Mouse (Mus musculus) embryo, embryonic 11.5 days (tissue): Measurements from ENCODE around the gene Scp2.
"Not testable (repeated sequence)": the region's sequence is repeated elsewhere in the genome, so short reads cannot be mapped to it uniquely, and the experiment has no call there.

Experiments
- DNase-seq: peaks from one replicate; pipeline ENCODE4 v3.0.0-alpha.2; 2012; ENCODE audit warnings: low read depth, low spot score

Scp2 gene

GRCm38 (mm10) chr4:108144880-108145279 is at the start of gene Scp2:
Gene Scp2, minus strand, starts transcription at chr4:108144998.
- no peak for DNase-seq

GRCm38 (mm10) chr4:108192821-108193323 is 48.1 kb upstream of the Scp2 start:
- DNase-seq: no peak

GRCm38 (mm10) chr4:108182278-108182677 is 37.5 kb upstream of the Scp2 start:
- DNase-seq: no peak

GRCm38 (mm10) chr4:108168056-108168455 is 23.3 kb upstream of the Scp2 start:
- no peak for DNase-seq

- DNase-seq: no peak
These were observed 22.1 kb upstream of the Scp2 start for GRCm38 (mm10) chr4:108166874-108167273.

- peak; percentile 32 for DNase-seq
These were observed 20.5 kb upstream of the Scp2 start, which contains the start of gene Echdc2 for GRCm38 (mm10) chr4:108165152-108165895. Gene Echdc2, plus strand, starts transcription at chr4:108165437.

- DNase-seq: no peak
These were observed 18.5 kb upstream of the Scp2 start for GRCm38 (mm10) chr4:108163291-108163690.

- DNase-seq: no peak
These were observed 17.1 kb upstream of the Scp2 start for GRCm38 (mm10) chr4:108161936-108162335.

- DNase-seq: not testable (repeated sequence)
These were observed 10.3 kb upstream of the Scp2 start for GRCm38 (mm10) chr4:108155141-108155540.

GRCm38 (mm10) chr4:108145554-108145953 is 756 bp upstream of the Scp2 start:
- not testable (repeated sequence) for DNase-seq

- DNase-seq: no peak
These were observed 1.0 kb downstream of the Scp2 start for GRCm38 (mm10) chr4:108143778-108144177.

GRCm38 (mm10) chr4:108143178-108143577 is 1.6 kb downstream of the Scp2 start:
- not testable (repeated sequence) for DNase-seq

- DNase-seq: no peak
These were observed 7.9 kb downstream of the Scp2 start for GRCm38 (mm10) chr4:108136938-108137337.

GRCm38 (mm10) chr4:108130452-108130851 is 14.3 kb downstream of the Scp2 start:
- DNase-seq: no peak

GRCm38 (mm10) chr4:108128339-108128738 is 16.5 kb downstream of the Scp2 start:
- DNase-seq: no peak

- DNase-seq: no peak
These were observed 17.3 kb downstream of the Scp2 start for GRCm38 (mm10) chr4:108127516-108127915.

GRCm38 (mm10) chr4:108126260-108126659 is 18.5 kb downstream of the Scp2 start:
- DNase-seq: no peak

- no peak for DNase-seq
These were observed 20.7 kb downstream of the Scp2 start for GRCm38 (mm10) chr4:108124104-108124503.

- DNase-seq: peak; percentile 88
These were observed 26.6 kb downstream of the Scp2 start for GRCm38 (mm10) chr4:108117924-108118876.

GRCm38 (mm10) chr4:108117488-108117887 is 27.3 kb downstream of the Scp2 start:
- no peak for DNase-seq

- DNase-seq: no peak
These were observed 28.3 kb downstream of the Scp2 start for GRCm38 (mm10) chr4:108116466-108116865.

GRCm38 (mm10) chr4:108110706-108111105 is 34.1 kb downstream of the Scp2 start:
- no peak for DNase-seq
